Mouse (Mus musculus) CD8-positive naive resting alpha-beta T cell, adult 2 months (primary cell): Measurements from ENCODE around the gene Rbm12.

ENCODE experiments used
- DNase-seq, 2 experiments: peaks; one replicate each; pipeline ENCODE4 v3.0.0; 2022; ENCODE audit warnings: low read depth in 2 of 2, low spot score in 2 of 2

Rbm12 gene

DNA sequence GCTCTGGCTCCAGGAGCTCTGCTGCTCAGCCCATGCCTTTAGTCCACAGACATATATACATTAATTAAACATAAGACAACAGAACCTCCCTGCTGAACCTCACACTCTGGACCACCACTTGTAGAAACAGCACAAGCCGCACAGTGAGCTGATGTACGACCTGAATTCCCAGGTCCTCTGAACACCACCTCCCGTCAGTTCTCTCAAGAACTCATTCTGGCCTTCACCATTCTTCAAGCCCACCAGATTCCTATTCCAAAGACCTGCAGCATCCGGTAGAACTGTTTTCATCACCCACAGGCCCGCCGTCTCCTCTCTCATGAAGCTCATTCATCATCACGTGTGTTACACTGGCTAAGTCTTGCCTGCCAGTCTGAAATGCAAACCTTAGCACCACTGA, 31.4 kb downstream of the Rbm12 start:
- DNase-seq: no peak

DNA sequence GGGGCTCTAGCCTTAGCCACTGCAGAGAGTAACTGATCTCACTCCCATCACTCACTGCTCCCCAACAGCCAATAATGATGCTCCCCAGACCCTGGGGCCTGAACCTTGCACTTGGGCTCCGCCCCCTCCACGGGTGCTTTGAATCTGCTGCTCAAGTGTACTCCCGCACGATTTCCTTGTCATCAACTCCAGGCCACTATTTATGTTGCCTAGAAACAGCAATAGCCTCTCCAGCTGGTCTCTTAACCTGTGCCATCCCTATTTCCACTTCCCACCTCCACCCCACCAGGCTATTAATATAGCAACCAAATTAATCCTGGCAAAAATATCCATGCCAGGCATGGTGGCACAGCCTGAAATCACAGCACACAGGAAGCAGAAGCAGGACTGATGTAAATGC, 32.1 kb downstream of the Rbm12 start:
- no peak for DNase-seq

DNA sequence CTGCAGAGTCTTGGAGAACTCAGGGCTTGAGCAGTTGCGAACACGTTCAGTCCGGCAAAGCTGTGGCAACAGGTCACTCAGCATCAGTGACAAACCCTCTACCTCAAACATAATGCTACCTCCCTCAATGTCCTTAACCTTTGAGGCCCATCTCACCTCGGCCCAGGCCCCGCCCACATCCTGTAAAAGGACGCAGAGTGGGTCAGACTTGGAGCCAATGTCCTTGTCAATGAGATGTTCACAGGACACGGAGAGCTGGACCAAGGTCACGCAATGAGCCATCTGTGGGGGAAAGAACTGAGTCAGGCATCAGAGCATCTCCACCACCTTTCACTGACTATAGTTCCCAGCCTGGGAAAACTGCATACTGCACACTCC, 32.6 kb downstream of the Rbm12 start:
- no peak for DNase-seq

DNA sequence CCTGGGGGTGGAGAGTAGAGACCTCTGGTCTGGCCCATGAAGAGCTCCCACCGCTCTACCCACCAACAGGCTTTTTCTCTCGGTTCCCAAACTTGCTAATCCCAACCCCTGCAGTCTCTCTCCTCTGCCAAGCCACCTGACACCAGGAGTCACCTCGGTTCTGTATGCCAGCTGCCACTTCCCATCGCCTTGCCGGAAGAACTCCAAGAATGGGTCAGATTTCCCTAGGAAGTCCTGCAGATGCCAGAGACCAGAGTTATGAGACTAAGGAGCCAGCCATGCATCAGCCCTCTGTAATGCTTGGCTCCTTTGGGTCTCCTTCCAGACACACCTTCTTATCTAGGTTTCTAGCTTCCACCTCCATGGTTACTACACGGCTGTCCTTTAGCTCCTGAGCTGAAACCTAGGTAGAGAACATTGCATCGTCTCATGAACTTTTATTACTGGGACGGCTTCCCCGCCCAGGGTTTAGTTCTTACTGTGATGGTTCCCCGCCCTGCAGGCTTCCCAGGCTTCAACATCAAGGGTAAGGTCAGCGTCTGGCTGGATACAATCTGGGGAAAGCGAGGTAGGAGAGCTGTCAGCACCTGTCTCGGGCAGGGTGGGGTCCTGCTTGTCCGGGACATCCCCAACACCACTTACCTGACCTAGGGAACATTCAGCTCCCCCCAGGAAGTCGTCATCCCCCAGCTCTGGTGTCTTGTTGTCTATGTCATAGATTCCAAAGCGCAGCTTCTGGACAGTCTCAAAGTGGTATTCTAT, 33.2 kb downstream of the Rbm12 start:
- DNase-seq: no peak

DNA sequence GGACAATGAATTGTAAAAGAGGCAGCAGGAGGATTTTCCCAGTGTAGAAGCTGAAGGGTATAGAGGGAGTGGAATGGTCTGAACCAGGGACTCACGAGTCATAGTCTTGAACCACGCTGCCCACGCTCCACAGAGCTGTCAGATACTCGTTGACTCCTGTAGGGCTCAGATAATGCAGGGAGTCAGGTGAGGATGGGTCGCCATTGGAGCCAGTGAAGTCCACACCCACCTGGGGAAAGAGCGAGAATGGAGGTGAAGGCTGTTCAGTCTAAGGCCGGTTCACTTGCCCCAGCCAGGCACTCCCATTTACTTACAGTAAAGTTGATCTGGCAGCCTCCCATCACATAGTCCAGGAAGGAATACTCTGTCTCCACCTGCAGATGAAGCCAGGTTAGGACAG, 34.3 kb downstream of the Rbm12 start:
- no peak for DNase-seq

DNA sequence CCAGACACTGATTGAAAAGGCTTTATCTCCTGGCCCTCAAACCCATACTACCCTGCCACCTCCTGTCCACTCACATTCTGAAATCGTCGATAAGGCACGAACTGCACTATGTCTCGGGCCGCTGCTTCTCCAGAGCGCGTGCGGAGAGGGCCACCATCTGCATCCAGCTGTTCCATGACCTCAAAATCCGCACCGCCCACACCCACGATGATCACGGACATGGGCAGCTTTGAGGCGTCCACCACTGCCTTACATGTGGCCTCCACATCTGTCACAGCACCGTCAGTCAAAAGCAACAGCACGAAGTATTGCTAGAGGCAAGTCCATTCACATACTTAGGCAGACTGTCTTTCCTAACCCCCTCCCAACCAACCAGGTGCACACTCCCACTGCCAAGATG, 38.1 kb downstream of the Rbm12 start:
- no peak for DNase-seq

DNA sequence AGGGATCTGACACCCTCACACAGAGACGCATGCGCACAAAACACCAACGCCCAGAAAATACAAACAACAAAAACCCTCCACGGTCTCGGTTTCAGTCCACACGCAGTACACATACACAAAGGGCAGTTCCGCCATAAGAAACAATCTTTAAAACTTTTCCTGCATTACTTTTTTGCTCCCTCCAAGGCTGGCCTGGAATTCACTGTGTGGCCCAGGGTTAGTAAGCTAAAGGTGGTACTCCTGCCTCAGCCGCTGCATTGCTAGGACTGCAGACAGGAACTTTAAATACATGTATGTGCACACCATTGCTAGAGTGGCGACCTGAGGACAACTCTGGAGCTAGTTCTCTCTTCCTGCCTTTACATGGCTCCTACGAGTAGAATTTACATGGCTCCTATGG, 40.5 kb downstream of the Rbm12 start:
- no peak for DNase-seq

DNA sequence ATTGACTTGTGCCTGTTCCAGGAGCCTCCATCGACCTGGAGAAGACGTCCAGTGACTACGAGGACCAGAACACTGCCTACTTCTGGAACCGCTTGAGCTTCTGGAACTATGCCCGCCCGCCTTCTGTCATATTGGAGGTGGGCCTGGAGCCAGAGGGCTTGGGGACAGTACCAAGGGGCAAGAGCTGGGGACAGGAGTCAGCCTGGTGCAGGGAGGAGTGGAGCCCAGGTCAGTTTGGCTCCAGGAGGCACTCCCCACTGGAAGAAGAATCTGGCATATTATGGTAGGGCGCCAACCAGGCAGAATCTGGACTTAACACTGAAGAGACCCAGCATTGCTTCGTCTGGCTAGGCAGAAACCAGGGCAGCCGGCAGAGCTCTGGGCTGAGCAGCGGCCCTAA, 43.9 kb downstream of the Rbm12 start:
- no peak for DNase-seq

DNA sequence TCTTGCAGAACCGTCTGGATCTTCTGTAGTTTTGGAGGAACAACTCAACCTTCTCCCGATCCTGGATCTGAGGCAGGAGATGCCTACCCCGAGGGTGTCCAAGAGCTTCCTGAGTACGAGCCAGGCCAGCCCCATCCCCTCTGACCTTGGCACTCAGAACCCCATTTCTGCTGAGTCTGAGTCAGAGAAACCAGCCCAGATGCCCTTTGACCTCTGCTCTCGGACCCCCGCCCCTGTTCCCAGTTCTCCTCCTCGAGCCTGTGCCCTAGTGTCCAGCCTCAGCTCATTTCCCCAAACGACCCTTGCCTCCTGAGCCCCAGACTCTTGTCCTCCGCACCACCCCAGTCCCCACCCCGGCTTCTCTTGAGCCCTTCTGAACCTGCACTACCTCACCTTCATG, 45.7 kb downstream of the Rbm12 start:
- no peak for DNase-seq

DNA sequence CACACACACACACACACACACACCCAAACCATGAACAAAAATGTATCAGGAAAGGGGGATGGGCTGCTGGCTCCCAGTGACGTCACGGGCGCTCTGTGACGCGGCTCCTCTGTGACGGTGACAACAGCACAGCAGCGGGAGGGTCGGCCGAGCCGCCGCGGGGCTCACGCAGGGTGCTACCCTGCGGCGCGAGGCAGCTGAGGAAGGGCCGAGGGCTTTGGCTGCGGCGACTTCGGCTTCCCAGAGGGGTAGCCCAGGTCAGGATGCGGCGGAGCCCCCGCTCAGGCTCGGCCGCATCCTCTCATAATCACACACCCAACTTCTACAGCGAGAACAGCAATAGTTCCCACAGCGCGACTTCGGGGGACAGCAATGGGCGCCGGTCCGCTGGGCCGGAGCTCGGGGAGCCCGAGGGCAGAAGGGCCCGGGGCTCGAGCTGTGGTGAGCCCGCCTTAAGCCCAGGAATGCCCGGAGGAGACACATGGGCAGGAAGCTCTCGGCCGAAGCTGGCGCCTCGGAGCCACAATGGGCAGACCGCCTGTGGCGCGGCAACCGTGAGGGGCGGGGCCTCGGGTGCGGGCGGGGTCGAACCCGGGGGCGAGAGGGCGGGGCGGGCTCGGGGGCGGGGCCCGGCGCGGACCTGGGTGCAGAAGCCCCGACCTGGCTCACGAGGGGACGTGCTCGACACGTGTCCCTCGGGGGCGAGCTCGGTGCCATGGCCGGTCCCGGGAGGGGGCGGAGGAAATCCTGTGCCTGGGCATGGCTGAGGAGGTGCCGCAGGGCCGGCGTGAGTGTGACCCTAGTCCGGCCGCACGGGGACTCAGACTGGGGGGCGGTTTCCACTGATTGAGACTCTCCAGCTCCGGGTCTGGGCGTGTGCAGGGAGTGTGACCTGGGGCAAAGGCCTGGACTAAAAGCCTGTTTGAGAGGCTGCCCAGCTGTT, 46.4 kb downstream of the Rbm12 start, which contains the start of gene Spag4:
Spag4 (plus strand) TSS at position 77 of the 943 bp plus-strand sequence.
- DNase-seq: peak; percentile 67 to 77

DNA sequence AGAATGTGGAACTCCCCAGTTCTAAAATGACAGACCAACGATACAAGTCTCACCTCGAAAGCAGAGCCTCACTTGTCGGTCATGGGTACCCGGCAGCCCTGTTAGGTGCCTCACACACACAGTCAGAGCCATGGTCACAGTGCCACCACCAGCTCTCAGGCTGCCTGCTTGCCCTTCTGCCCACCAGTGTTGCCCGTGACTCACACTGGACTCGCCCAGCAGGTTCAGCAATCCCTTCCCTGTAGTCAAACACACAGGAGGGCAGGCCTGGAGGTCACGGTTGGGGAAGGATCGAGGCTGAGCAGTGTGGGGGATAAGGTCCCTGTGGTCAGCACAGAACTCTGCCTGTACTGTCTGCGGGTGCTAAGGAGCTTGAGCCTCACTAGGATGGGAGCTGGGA, 59.0 kb downstream of the Rbm12 start, which contains the start of gene Fer1l4:
Fer1l4 (minus strand) TSS at position 132 of the 400 bp plus-strand sequence.
- DNase-seq: no peak

DNA sequence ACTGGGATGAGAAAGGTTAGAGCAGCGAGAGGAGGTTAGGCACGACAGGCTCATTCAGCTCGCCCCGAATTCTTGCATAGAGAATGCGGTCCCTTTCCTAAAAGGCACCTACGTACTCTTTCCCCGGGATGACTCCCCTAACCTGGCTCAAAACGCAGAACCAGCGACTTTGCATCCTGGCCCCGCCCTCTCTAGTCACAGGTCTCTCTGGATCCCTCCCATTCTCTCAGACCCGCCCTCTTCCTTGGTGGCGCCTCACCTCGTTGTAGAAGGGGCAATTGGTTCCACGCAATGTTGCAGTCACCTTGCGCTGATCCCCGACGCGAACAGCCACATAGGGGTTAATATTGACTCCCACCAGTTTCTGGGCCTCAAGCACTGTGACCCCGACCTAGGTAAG, 63.8 kb downstream of the Rbm12 start:
- no peak for DNase-seq

DNA sequence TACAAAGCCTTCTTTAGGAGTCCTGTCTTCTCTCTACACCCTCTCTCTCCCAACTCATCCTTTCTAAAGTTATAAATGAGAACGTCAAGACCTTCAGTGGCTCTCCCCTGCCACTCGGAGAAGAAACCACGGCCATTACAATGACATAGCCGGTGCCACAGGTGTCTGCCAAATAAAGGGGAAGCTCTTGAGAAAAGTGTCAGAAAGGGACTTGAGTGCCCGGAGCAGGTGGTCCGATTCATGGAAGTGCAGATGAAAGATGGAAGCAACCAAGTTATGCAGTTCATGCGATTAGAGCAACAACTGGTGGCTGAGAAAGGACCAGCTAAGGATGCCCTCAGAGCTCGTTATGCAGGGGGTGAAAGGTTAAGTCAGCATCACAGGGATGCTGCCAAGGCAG, 68.9 kb downstream of the Rbm12 start:
- DNase-seq: no peak
